Mouse (Mus musculus) spleen, adult 12 weeks (tissue): ENCODE data around the gene Svs1.
"Not testable (repeated sequence)": the region's sequence is repeated elsewhere in the genome, so short reads cannot be mapped to it uniquely, and the experiment has no call there.

Experiments used
- DNase-seq: peaks from one replicate; pipeline ENCODE4 v3.0.0; 2022; ENCODE audit warnings: low spot score

Svs1 gene

DNA sequence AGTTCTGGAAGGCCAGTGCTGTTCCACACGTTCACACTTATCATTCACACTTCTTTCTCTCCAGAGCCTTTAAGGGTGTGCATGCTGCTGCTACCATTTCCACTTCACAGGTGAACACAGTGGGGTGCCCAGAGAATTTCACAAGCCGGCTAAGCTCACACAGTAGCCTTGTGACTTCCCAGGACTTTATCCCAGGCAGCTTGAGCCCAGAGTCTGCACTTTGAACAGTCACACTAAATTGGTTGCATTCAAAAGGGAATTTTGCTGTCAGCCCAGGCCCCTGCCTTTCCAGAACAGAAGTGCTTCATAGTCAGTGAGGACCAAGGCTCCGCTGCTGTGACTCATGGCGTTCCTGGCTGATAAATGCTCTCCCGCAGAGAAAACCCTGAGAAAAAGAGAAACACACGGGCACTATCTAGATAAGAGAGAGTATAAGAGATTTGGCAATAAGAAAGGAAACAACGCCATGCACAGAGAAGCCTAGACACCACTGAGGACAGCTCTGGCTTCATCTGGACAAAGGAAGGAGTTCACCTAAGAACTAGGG lies at the start of gene Svs1:
TSS of gene Svs1 (plus strand) at position 418 of the 547 bp plus-strand sequence.
- DNase-seq = no peak

DNA sequence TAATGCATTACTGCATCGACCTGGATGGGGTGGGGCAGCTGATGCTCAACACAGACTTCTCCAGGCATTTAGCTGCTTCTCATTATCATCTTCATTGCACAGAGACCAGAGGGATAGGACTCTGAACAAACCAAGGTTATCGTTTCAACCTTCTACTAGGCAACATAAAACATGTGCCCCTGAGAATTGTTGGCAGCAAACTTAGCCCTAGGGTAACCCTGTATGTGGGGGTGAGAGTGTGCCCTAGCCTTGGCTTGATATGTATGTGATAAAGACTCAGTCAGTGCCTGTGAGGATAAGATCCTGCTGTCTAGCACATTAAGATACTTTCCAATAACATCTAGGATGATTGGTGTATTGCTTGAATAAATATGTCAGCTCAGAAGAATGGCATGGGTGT lies 37.1 kb upstream of the Svs1 start:
- no peak for DNase-seq

DNA sequence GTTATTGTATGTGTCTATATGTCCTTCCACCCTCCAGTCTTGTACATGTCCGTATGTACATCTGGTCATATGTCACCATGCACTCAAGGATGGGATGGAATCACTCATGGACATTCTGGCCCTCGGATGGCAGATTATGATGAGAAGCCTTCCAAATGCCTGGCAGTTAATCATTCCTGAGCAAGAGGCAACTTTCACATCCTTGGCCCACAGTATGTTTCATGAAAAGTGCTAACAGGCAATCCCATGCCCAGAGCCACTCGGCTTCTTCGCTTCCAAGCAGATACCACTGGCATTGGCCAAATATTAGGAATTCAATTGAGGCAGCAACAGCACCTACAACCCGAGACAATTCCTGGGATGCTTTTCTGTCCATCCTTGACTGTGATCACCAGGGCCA lies 36.0 kb upstream of the Svs1 start:
- no peak for DNase-seq

DNA sequence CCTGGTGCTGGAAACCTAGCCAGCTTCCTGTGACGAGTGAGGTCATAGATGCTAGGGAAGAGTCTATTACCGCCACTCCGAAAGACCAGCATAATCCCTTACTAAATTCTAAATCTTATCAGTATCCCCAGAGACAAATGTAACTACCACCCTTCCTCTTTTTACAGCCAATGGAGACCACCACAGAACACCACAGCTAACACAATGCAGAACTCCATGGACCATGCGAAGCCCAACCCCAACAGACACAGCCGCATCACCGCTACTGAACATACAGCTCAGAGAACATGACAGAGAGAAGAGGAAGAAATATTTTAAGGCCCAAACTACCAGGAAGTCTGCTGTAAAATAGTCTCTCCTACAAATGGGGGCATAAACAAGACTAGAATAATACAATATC lies 35.0 kb upstream of the Svs1 start:
- no peak for DNase-seq

DNA sequence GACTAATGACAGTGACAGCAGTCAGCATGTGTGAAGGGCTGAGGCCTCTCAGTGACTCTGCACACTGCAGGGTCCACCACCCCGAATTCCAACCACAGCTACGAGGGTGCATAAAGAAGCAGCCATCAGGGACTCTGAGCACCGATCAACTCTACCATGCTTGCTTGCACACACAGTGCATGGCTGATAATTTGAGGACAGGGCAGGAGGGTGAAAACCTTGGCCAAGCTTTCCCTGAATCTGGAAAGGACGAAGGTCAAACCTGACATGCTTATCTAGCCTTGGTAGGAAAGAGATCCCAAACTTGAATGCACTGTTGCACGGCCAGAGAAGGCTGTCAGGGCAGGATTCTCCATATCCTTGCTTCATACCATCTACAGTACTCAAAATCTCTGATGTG lies 33.4 kb upstream of the Svs1 start:
- no peak for DNase-seq

DNA sequence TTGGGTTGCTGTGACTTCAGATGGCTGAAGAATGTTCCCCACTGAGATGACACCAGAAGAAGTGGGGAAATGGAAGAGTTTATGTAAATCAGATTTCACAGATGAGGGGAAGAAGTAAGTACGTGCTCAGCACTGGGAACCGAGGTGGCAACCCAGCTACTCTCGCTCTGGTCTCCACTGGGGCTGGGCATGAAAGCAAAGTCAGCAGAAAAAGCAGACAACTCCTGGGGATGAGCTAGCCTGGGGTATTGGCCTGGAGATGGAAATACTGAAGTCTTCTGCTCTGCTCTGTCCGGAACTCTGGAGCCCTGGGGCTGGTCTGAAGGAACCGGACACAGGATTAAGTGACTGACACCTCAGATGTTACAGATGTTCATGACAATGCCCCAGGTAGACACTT lies 32.5 kb upstream of the Svs1 start:
- no peak for DNase-seq

DNA sequence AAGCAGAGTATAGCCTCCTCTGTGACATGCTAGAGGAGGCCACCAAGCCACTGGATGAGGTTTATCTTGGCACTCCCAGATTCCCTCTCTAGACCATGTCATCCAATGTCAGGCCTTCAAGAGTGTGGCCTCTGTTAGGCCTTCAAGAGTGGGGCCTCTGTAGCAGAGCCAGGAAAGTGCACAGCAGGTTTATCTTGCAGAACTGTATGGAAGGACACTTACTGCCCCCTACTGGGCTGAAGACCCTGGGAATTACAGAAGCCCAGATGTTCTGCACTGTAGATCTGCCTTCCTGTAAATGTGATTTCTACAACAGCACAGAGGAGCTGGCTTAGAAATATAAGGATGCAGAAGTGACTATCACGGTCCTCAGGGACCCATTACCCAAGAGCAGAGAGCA lies 31.7 kb upstream of the Svs1 start:
- no peak for DNase-seq

DNA sequence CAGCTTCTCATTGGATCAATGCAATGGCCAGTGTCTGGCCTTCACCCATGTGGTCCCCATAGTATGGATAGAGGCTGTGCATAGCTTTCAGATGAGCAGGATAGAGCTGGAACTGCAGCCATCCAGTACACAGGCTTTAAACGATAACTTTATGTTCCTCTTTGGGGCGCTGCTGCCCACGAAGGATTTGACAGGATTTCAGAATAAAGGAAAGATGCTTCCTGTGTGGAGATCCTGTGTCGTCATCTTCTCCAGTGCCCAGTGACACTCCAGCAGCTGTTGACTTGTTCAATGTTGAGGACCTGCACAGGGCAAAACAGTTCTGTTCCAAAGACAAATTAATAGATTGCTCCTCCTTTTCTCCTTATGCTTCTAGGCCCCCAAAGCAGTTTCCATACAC lies 29.9 kb upstream of the Svs1 start:
- DNase-seq = no peak

DNA sequence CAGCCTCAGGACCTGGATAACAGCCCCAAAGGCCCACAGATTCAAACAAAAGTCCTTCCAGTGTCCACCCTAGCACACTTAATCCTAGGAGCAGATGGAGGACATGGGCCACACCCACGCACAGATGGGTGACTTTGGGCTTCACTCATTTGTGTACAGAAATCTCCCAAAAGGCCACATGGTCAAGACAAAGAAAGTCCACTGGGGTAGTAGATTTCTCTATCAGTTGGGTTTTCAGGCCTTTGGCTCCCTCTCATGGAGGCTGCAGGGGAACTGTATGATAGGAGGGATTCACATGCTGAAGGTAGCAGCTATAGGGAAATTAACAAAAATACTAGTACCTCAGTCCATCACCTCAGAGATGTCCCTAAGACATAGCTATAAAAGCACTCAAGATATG lies 28.6 kb upstream of the Svs1 start:
- no peak for DNase-seq

DNA sequence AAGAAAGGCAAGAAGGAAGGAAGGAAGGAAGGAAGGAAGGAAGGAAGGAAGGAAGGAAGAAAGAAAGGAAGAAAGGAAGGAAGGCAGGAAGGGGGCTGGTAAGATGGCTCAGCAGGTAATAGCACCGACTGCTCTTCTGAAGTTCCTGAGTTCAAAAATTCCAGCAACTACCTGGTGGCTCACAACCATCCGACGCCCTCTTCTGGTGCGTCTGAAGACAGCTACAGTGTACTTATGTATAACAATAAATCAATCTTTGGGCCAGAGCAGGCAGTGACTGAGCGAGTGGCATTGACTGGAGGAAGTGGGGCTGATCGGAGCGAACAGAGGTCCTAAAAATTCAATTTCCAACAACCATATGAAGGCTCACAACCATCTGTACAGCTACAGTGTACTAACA lies 27.5 kb upstream of the Svs1 start:
- DNase-seq = not testable (repeated sequence)

DNA sequence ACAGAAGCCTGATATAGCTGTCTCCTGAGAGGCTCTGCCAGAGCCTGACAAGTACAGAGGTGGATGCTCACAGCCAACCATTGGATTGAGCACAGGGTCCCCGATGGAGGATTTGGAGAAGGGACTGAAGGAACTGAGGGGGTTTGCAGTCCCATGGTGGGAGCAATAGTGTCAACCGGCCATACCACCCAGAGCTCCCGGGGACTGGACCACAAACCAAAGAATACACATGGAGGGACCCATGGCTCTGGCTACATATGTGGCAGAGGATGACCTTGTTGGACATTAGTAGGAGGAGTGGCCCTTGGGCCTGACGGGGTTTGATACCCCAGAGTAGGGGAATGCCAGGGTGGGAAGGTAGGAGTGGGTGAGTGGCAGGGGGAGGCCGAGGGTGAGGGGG lies 20.0 kb upstream of the Svs1 start:
- DNase-seq = not testable (repeated sequence)

DNA sequence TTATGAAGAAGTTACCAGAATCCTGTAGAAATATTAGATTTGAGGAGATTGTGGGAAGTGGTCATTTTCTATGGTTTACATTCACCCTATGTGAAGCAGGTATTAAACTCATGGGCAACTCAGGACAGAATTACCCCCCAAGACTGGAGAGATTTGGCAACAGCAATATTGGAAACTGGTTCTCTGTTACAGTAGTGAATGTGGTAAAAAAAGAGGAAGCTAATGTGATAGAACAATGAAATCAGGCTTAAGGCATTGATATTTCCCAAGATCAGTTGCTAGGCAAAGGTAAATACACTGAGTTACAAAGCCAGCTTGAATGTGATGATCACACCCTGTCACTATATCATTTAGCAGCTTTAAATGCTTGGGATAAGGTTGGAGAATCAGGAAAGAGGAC lies 18.8 kb upstream of the Svs1 start:
- DNase-seq = no peak

DNA sequence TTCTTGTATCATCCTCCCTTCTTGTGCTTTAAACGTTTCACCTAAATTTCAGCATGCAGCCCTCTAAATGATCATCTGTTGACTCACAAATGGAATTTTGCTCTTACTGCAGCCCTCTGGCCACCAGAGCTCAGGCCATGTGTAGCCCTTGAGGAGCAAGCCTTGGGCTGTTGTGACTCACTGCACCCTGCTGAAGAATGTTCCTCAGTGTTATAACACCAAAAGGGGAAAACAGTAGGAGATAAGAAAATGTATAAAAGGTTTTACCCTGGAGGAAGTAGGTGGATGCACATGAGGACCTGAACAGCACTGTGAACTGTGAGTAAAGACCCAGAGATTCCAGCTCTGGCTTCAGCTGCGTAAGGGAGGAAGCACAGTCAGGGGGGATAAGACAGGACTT lies 12.0 kb upstream of the Svs1 start, which contains the start of gene Doxl2:
TSS of gene Doxl2 (plus strand) at position 301 of the 400 bp plus-strand sequence.
- DNase-seq = no peak

DNA sequence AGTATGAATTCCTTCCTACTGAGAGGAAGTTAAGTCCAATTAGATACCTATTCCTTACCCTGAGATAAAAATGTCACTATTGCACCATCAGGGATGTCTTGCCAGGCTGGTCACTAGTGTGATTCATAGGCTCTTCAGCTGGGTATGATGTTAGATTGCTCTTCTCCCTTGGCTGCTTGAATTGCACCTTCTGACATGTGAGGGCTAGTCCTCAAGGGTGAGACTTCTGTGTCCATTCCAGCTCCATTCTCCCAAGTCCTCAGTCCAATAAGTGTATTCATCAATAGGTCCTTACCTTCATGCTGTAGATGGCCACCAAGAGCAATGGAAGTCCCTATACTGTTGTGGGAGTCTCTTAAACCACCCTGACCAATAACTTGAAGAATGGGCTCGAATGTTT lies 7.0 kb upstream of the Svs1 start:
- no peak for DNase-seq

DNA sequence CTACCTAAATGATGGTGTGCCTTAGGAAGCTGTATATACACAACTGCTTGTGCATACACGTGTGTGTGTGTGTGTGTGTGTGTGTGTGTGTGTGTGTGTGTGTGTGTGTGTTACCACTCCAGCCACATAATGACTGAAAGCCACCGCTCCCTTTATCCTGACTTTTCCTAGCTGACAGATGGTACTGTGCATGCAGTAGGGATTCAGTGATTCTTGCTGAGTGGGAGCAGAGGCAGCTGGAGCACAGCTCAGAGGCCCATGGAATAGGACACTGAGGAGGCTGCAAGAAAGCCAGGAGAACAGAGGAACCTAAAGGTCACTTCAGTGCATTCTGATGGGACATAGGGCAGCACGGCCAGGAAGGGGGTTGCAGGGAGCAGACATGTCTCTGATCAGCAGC lies 4.4 kb upstream of the Svs1 start:
- no peak for DNase-seq

DNA sequence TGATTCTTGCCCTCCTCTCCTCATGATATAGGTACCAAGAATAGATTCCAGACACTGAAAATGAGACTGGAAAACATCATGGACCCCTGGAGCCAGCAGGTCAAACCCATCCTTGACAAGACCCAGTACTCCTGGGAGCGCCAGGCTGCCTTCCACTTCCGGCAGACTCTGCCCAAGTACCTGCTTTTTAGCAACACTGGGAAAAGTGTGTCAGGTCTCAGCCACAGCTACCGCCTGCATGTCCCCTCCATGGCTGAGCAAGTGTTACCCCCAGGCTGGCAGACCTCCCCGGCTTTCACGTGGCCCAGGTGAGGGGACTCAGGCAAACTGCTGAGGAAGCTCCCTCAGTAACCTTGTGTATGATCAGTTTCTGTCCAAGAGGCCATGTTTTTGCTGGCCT lies 3.3 kb downstream of the Svs1 start:
- no peak for DNase-seq

DNA sequence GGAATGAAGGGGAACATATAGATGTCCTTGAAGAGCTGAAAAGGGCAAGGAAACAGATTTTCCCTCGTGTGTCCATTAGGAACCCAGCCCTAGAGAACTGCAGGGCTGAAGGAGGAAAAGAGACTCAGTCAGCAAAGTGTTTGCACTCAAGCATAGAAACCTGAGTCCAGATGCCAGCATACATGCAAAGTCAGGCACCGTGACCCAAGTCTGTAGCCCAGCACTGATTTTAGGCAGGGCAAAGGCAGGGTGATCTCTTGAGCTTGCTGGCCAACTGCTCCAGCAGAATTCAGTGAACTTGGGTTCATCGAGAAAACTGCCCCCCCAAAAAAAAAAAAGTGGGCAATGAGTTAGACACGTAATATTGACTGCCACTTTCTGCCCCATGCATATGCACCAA lies 5.3 kb downstream of the Svs1 start:
- no peak for DNase-seq

DNA sequence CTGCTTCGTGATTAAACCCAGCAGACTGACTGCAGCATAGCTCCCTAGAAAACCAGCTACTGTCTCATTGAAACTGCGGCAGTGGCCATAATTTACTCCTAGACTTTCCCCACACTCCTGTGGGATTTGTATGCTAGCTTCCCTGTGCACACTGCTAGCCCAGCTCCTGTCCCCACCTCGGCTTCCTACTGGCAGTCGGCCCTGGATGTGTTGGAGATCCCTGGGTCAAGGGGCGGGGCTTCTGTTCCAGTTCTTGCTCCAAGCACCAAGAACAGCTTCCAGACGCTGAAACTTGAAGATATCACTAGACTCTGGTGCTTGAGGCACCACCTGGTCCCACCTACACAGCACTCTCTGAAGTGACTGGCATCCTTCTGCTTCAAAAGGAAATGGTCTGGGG lies 11.5 kb downstream of the Svs1 start:
- no peak for DNase-seq

DNA sequence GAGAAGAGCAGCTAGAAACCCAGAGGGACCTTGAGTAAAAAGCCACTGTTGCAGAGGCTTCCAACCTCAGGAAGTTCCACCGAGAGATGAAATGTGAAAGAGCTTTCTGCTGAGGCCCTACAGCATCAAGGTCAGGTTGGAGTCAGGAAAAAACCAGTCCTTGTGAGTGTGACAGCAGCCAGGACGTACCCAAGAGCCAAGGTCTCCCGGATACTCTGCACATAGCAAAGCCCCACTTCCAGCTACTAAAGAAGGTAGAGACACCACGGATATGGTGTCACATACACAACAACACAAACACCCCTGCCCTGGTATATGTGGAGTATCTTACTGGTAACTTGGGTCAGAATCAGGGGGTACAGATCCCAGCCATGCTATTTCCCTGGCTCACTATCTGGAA lies 12.1 kb downstream of the Svs1 start:
- DNase-seq = no peak

DNA sequence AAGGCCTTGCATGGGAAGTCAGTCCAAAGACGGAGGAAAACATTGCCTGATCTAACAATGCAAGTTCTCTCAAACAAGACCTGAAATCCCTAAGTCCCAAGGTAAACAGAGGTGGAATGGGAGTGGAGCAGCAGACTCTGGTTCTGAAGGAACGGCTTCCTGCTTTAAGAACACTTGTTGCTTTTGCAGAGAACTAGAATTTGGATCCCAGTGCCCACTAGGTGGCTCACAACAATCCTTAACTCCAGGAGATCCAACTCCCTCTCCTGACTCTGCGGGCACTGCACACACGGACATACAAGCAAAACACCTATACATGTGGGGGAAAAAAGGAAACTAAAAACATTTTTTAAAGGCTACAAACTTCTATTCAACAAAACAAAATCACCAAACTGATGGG lies 16.7 kb downstream of the Svs1 start:
- no peak for DNase-seq

DNA sequence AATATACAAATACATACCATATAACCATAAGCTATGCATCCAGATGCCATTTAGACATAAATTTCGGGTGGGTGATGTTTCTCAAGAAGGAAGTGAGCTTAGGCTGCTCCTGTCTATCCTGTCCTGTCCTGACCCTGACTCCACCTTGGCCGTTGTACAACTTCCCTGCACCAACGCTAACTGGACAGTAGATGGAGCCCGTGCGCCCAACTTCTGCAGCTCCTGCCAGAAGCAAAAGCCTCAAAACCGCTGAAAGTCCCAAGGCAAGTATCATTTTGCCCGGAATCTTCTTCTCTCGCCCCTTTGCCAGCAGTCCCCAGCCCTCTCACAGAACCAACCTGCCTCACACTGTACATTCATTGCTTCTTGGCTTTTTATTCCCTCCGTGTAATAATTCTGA lies 21.3 kb downstream of the Svs1 start:
- peak; percentile 32 for DNase-seq

DNA sequence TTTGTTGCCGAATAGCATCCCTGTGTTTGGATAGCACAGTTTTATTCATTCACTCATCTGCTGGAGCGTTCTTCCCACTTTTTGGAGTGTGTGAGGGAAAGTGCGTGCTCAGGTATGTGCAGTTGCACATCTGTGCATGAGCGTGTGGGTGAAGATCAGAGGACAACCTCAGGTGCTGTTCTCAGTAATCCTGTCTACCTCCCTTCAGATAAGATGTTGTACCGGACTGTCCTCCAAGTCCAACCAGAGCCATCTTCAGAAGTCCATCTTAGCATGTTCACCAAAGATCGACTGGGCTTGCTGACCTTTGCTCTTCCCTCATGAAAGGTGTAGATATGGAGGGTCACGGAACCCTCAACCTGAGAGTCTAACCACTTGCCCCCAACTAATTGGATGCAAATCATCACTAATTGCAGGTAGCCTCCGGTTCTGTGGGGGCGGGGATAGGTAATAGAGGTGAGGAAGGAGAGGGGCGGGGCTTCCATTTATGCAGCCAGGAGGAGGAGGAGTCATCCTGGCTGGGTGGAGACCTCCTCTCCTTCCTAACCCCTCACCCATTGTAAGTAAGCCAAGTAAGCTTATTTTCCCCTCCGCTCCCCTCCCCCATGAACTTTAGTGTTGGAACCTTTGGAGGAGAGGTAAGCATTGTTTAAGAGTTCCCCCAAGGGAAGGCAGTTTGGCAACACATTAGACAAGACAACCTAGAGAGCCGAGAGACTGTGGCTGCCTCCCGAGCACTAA lies 21.9 kb downstream of the Svs1 start:
- DNase-seq = no peak

DNA sequence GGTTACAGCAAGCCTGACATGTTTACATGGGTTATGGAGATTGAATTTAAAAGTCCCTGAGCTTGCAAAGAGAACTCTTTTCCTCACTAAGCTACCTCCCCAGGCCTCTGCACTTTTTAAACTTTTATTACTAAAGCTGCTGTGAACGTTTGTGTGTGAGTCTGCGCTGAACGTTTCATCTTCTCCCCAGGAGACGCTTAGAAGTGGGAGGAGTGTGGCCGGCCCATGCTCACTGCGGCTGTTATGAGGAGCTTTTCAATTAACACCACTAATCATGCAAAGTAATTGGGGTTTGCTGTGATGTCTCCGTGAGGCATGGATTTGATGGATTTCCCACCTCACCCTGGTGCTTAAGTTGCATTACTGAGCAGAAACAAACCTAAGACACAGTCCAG lies 22.5 kb downstream of the Svs1 start:
- no peak for DNase-seq

DNA sequence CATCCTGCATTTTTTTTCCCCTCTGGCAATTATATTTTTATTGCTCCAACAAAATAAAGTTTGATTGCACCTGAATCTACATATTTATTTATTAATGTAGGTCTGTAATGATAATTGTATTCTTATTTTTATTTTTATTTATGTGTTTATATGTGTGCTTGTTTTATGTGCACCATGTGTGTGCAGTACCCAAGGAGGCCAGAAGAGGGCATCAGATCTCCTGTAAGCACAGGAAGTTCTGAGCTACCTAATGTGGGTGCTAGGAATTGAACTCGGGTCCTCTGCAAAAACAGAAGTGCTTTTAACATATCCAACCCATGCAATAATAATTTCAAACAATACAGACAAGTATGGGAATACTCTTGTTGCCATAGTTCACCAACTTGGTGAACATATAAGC lies 23.0 kb downstream of the Svs1 start:
- no peak for DNase-seq
